Mouse (Mus musculus): ENCODE data around the gene Mfsd11. TPM values are rescaled to one million over a fixed set of nuclear protein-coding genes. Genes with fewer than 3 reads are reported as not detected.
"Not testable (repeated sequence)": the region's sequence is repeated elsewhere in the genome, so short reads cannot be mapped to it uniquely, and the experiment has no call there.

The Mfsd11 gene
- total RNA-seq, 1 experiment from 2014 or later, result 9.7 TPM

- no peak for ATAC-seq (replicated peaks in 1 of 2; ENCODE audit: insufficient read depth in 1 of 2, low FRiP score in 2 of 2, low TSS enrichment in 1 of 2, low read depth in 1 of 2, poor library complexity in 2 of 2, severe bottlenecking in 2 of 2)
Measured at GRCm38 (mm10) chr11:116840748-116841147, 11.5 kb upstream of the Mfsd11 start.

GRCm38 (mm10) chr11:116842531-116843260, 9.5 kb upstream of the Mfsd11 start:
- ATAC-seq (replicated peaks in 1 of 2; ENCODE audit: insufficient read depth in 1 of 2, low FRiP score in 2 of 2, low TSS enrichment in 1 of 2, low read depth in 1 of 2, poor library complexity in 2 of 2, severe bottlenecking in 2 of 2), result peak; percentile 28 to 29; a peak in 2 of 4 replicates

GRCm38 (mm10) chr11:116843261-116844233, 8.7 kb upstream of the Mfsd11 start, which contains the start of the genes Mettl23 and Jmjd6:
TSS of gene Mettl23 (plus strand) at chr11:116843278.
TSS of gene Jmjd6 (minus strand) at chr11:116843449.
- ATAC-seq (replicated peaks in 1 of 2; ENCODE audit: insufficient read depth in 1 of 2, low FRiP score in 2 of 2, low TSS enrichment in 1 of 2, low read depth in 1 of 2, poor library complexity in 2 of 2, severe bottlenecking in 2 of 2), result peak; percentile 85 to 91

GRCm38 (mm10) chr11:116846593-116847181, 5.6 kb upstream of the Mfsd11 start:
- no peak for ATAC-seq (replicated peaks in 1 of 2; ENCODE audit: insufficient read depth in 1 of 2, low FRiP score in 2 of 2, low TSS enrichment in 1 of 2, low read depth in 1 of 2, poor library complexity in 2 of 2, severe bottlenecking in 2 of 2)

GRCm38 (mm10) chr11:116847187-116848085, 4.8 kb upstream of the Mfsd11 start:
- ATAC-seq (replicated peaks in 1 of 2; ENCODE audit: insufficient read depth in 1 of 2, low FRiP score in 2 of 2, low TSS enrichment in 1 of 2, low read depth in 1 of 2, poor library complexity in 2 of 2, severe bottlenecking in 2 of 2), result no peak

GRCm38 (mm10) chr11:116848086-116848876, 4.0 kb upstream of the Mfsd11 start:
- no peak for ATAC-seq (replicated peaks in 1 of 2; ENCODE audit: insufficient read depth in 1 of 2, low FRiP score in 2 of 2, low TSS enrichment in 1 of 2, low read depth in 1 of 2, poor library complexity in 2 of 2, severe bottlenecking in 2 of 2)

- ATAC-seq (replicated peaks in 1 of 2; ENCODE audit: insufficient read depth in 1 of 2, low FRiP score in 2 of 2, low TSS enrichment in 1 of 2, low read depth in 1 of 2, poor library complexity in 2 of 2, severe bottlenecking in 2 of 2), result not testable (repeated sequence)
Measured at GRCm38 (mm10) chr11:116848877-116849178, 3.4 kb upstream of the Mfsd11 start.

GRCm38 (mm10) chr11:116849587-116849986, 2.7 kb upstream of the Mfsd11 start:
- ATAC-seq (replicated peaks in 1 of 2; ENCODE audit: insufficient read depth in 1 of 2, low FRiP score in 2 of 2, low TSS enrichment in 1 of 2, low read depth in 1 of 2, poor library complexity in 2 of 2, severe bottlenecking in 2 of 2), result no peak

GRCm38 (mm10) chr11:116850085-116850484, 2.2 kb upstream of the Mfsd11 start:
- ATAC-seq (replicated peaks in 1 of 2; ENCODE audit: insufficient read depth in 1 of 2, low FRiP score in 2 of 2, low TSS enrichment in 1 of 2, low read depth in 1 of 2, poor library complexity in 2 of 2, severe bottlenecking in 2 of 2), result no peak

GRCm38 (mm10) chr11:116850833-116851477, 1.3 kb upstream of the Mfsd11 start:
- ATAC-seq (replicated peaks in 1 of 2; ENCODE audit: insufficient read depth in 1 of 2, low FRiP score in 2 of 2, low TSS enrichment in 1 of 2, low read depth in 1 of 2, poor library complexity in 2 of 2, severe bottlenecking in 2 of 2), result no peak

- no peak for ATAC-seq (replicated peaks in 1 of 2; ENCODE audit: insufficient read depth in 1 of 2, low FRiP score in 2 of 2, low TSS enrichment in 1 of 2, low read depth in 1 of 2, poor library complexity in 2 of 2, severe bottlenecking in 2 of 2)
Measured at GRCm38 (mm10) chr11:116851576-116852290, 507 bp upstream of the Mfsd11 start.

- ATAC-seq (replicated peaks in 1 of 2; ENCODE audit: insufficient read depth in 1 of 2, low FRiP score in 2 of 2, low TSS enrichment in 1 of 2, low read depth in 1 of 2, poor library complexity in 2 of 2, severe bottlenecking in 2 of 2), result peak; percentile 84 to 88
Measured at GRCm38 (mm10) chr11:116852891-116853511, 761 bp downstream of the Mfsd11 start, which contains the start of gene Srsf2. TSS of gene Srsf2 (minus strand) at chr11:116853094.

- peak; percentile 76 to 79 for ATAC-seq (replicated peaks in 1 of 2; ENCODE audit: insufficient read depth in 1 of 2, low FRiP score in 2 of 2, low TSS enrichment in 1 of 2, low read depth in 1 of 2, poor library complexity in 2 of 2, severe bottlenecking in 2 of 2)
Measured at GRCm38 (mm10) chr11:116853512-116853928, 1.3 kb downstream of the Mfsd11 start.

- ATAC-seq (replicated peaks in 1 of 2; ENCODE audit: insufficient read depth in 1 of 2, low FRiP score in 2 of 2, low TSS enrichment in 1 of 2, low read depth in 1 of 2, poor library complexity in 2 of 2, severe bottlenecking in 2 of 2), result no peak
Measured at GRCm38 (mm10) chr11:116854279-116854678, 2.0 kb downstream of the Mfsd11 start.
